Mouse (Mus musculus) intestine, embryonic 16.5 days (tissue): ENCODE measurements at regions not wholly inside any gene's neighbourhood (a gene's known extent, or its start where the extent isn't known, plus 50 kb on each side); places are given as distances from the start of the nearest gene placed in this dataset.
"Not testable (repeated sequence)": the region's sequence is repeated elsewhere in the genome, so short reads cannot be mapped to it uniquely, and the experiment has no call there.

Source experiments
- ATAC-seq: fragments of 200-750 bp; cut with Nextera tagmentation; 2 replicates; pipeline ENCODE4 v1.8.0; 2017; ENCODE audit warnings: moderate TSS enrichment, moderate library complexity
- H3K27ac ChIP-seq: fragments of 300-500 bp; sonication (generic); 2 replicates; pipeline ENCODE4 v1.5.1; 2014; ENCODE audit warnings: mild to moderate bottlenecking, low read length
- H3K27me3 ChIP-seq: fragments of 300-500 bp; sonication (generic); replicated peaks from 2 replicates; pipeline ENCODE4 v1.6.1; 2014; ENCODE audit warnings: low read length, control low read depth, mixed read lengths; ENCODE audit not compliant: control insufficient read depth, insufficient read depth
- H3K36me3 ChIP-seq: fragments of 300-500 bp; sonication (generic); 2 replicates; pipeline ENCODE4 v1.6.1; 2014; ENCODE audit warnings: low read length, control low read depth; ENCODE audit not compliant: control insufficient read depth, insufficient read depth
- H3K4me1 ChIP-seq: fragments of 300-500 bp; sonication (generic); 2 replicates; pipeline ENCODE4 v1.6.1; 2014; ENCODE audit warnings: low read length, control low read depth, mixed read lengths; ENCODE audit not compliant: control insufficient read depth, insufficient read depth
- H3K4me2 ChIP-seq: fragments of 300-500 bp; sonication (generic); 2 replicates; pipeline ENCODE4 v1.6.1; 2014; ENCODE audit warnings: low read depth, low read length, control low read depth
- H3K4me3 ChIP-seq: fragments of 300-500 bp; sonication (generic); 2 replicates; pipeline ENCODE4 v1.5.1; 2014; ENCODE audit warnings: mild to moderate bottlenecking, low read length
- H3K9ac ChIP-seq: fragments of 300-500 bp; sonication (generic); 2 replicates; pipeline ENCODE4 v1.6.1; 2014; ENCODE audit warnings: low read depth, low read length
- H3K9me3 ChIP-seq: fragments of 300-500 bp; sonication (generic); 2 replicates; pipeline ENCODE4 v1.6.1; 2016; ENCODE audit warnings: low read length, control low read depth; ENCODE audit not compliant: control insufficient read depth
- WGBS: fragments of 180-500 bp; shearing (Covaris S2); extraction: QIAGEN DNeasy Blood & Tissue Kit; methylation state at CpG from one replicate; pipeline ENCODE4 v1.1.7; 2014; 5-methylcytosine and 5-hydroxymethylcytosine counted together

DNA sequence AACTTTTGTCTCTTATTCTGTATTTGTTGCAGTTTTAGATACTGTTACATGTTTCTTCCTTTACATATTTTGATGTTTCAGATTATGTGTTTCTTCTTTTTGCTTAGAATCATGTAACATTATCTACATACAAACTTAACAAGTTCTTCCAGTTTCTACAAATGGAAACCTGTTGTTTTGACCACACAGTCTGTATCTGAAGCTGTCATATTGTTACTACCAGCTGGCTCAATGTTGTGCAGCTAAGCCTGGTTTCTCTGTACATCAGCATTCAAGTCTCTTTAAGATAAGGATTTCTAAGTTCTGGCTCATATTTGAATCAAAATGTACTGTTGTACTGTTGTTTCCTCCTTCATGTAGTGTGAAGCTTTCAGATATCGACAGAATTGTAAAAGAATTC lies 65.4 kb upstream of the Vps41 start:
- Histone ChIP-seq H3K27ac (no peak overlapping the region), H3K36me3 (no peaks in the 10 kb centered on the region), H3K27me3 (no peaks in the 10 kb centered on the region), H3K4me3 (no peak overlapping the region), H3K9ac (no peak overlapping the region), H3K4me2 (no peak overlapping the region), H3K4me1 (no peaks in the 10 kb centered on the region), H3K9me3 (no peaks in the 10 kb centered on the region)
- 79% methylated on average over 1 of the region's 1 CpGs for WGBS
- ATAC-seq: no peak

GRCm38 (mm10) chr13:18614763-18615616 lies 102.1 kb upstream of the Vps41 start:
- H3K4me2 ChIP-seq: 0 out of 2 replicates have a peak overlapping the region, but pooled peaks have one; percentile 6
- no peak overlapping the region for H3K9ac ChIP-seq
- no peaks in the 10 kb centered on the region for H3K36me3 ChIP-seq
- no peak overlapping the region for H3K27ac ChIP-seq
- ATAC-seq: peak; percentile 40
- WGBS: 19% methylated on average over 18 of the region's 18 CpGs
- no peaks in the 10 kb centered on the region for H3K4me1 ChIP-seq
- H3K4me3 ChIP-seq: no peak overlapping the region
- H3K9me3 ChIP-seq: no peaks in the 10 kb centered on the region
- H3K27me3 ChIP-seq: no peaks in the 10 kb centered on the region

GRCm38 (mm10) chr13:18580718-18581550 lies 136.2 kb upstream of the Vps41 start:
- Histone ChIP-seq H3K4me1 (no peaks in the 10 kb centered on the region), H3K27ac (no peak overlapping the region), H3K4me2 (no peak overlapping the region), H3K9ac (no peak overlapping the region), H3K4me3 (no peak overlapping the region), H3K27me3 (no peaks in the 10 kb centered on the region), H3K36me3 (no peaks in the 10 kb centered on the region), H3K9me3 (no peaks in the 10 kb centered on the region)
- 45% methylated on average over 19 of the region's 19 CpGs for WGBS
- ATAC-seq: no peak

DNA sequence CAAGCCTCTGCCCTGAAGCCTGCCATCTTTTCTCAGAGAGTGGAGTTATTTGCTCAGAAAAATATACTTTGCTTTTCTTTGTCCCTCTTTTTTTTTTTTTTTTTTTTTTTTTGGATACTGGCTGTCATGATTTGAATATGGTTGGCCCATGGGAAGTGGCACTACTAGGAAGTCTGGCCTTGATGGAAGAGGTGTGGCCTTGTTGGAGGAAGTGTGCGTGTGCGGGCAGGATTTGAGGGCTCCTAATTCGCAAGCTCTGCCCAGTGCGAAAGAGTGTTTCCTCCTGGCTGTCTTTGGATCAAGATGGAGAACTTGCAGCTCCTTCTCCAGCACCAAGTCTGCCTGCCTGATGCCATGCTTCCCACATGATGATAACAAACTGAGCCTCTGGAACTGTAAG lies 141.1 kb upstream of the Vps41 start:
- Histone ChIP-seq H3K27me3 (no peaks in the 10 kb centered on the region), H3K4me3 (no peak overlapping the region), H3K4me1 (no peaks in the 10 kb centered on the region), H3K9me3 (no peaks in the 10 kb centered on the region), H3K4me2 (no peak overlapping the region), H3K36me3 (no peaks in the 10 kb centered on the region), H3K27ac (no peak overlapping the region), H3K9ac (no peak overlapping the region)
- 77% methylated on average over 4 of the region's 4 CpGs for WGBS
- ATAC-seq: no peak

DNA sequence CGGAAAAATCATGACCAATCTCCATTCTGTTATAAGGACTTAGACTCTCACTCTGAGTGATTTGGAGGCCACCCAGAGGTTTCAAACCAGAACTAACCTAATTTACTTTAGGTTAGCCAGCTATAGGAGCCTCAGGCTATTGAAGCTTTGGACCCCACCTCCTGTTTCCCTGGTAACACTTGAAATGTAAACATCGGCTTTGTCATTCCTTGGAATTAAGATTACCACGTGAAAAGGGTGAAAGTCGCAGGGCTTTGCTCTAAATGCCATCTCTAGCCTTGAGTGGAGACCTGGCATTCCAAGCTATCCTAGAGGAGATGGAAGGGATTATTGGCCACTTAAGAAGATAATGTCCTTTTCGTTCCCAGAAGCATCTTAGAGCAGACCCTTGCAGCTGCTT lies 141.5 kb upstream of the Vps41 start:
- ATAC-seq: no peak
- H3K4me1 ChIP-seq: no peaks in the 10 kb centered on the region
- H3K9me3 ChIP-seq: no peaks in the 10 kb centered on the region
- H3K36me3 ChIP-seq: no peaks in the 10 kb centered on the region
- H3K4me3 ChIP-seq: no peak overlapping the region
- WGBS: 15% methylated on average over 5 of the region's 5 CpGs
- no peaks in the 10 kb centered on the region for H3K27me3 ChIP-seq
- no peak overlapping the region for H3K27ac ChIP-seq
- no peak overlapping the region for H3K9ac ChIP-seq
- no peak overlapping the region for H3K4me2 ChIP-seq

DNA sequence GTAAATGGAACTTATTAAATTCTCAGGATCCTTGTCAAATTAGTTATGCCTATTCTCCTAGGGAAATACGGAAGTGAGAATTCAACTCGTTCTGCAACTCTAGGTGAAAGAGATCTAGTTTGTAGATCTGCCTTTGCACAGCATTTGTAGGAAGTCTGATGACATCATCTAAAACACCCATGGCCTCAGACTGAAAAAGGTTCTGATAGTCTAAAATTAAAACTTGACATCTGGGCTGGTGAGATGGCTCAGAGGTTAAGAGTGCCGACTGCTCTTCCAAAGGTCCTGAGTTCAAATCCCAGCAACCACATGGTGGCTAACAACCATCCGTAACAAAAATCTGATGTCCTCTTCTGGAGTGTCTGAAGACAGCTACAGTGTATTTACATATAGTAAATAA lies 144.5 kb upstream of the Pou6f2 start:
- not testable (repeated sequence) for H3K4me1 ChIP-seq, H3K27me3 ChIP-seq, H3K36me3 ChIP-seq, H3K27ac ChIP-seq, H3K9me3 ChIP-seq, H3K4me2 ChIP-seq, H3K4me3 ChIP-seq, H3K9ac ChIP-seq, ATAC-seq
- 83% methylated on average over 4 of the region's 4 CpGs for WGBS

DNA sequence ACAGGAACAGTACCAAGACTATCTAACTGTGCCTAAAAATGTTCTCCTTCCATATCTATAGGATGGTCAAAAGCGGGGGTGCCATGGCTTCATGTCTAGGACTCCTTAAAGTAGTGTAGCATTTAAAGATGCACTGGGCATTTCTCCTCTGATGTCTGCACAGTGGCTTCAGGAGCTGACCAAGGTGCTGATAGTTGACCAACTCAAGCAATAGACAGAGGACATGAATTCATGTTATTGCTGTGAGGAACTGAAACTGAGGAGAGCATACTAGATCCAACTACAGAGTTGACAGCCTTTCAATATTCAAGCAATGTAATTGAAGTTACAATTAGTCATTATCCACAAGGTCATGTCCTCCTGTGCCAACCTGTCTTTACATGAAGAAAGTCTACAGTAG lies 133.0 kb upstream of the Pou6f2 start:
- no peak overlapping the region for H3K4me2 ChIP-seq
- H3K4me3 ChIP-seq: no peak overlapping the region
- 44% methylated on average over 1 of the region's 1 CpGs for WGBS
- no peaks in the 10 kb centered on the region for H3K36me3 ChIP-seq
- no peaks in the 10 kb centered on the region for H3K27me3 ChIP-seq
- no peak overlapping the region for H3K9ac ChIP-seq
- no peaks in the 10 kb centered on the region for H3K9me3 ChIP-seq
- no peaks in the 10 kb centered on the region for H3K4me1 ChIP-seq
- no peak for ATAC-seq
- H3K27ac ChIP-seq: no peak overlapping the region

DNA sequence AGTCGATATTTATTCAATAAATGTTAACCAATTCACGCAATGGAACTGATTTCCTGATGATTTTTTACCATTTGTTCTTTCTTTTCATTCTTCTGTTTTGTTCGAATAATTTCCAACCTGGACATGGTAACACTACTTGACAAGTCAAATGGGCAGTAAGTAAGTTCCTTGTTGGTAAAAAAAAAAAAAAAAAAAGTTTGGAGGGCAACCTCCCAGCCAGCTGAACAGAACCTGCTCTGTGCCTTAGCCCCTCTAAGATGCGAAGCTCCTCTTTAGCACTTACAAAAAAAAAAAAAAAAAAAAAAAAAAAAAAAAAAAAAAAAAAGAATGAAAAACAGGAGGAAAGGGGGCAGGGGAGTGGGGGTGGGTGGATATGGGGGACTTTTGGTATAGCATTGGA lies 100.7 kb upstream of the Pou6f2 start:
- H3K4me1 ChIP-seq: no peaks in the 10 kb centered on the region
- H3K27ac ChIP-seq: no peak overlapping the region
- H3K36me3 ChIP-seq: no peaks in the 10 kb centered on the region
- H3K4me3 ChIP-seq: no peak overlapping the region
- 21% methylated on average over 4 of the region's 4 CpGs for WGBS
- ATAC-seq: no peak
- H3K9ac ChIP-seq: no peak overlapping the region
- H3K9me3 ChIP-seq: no peaks in the 10 kb centered on the region
- no peaks in the 10 kb centered on the region for H3K27me3 ChIP-seq
- H3K4me2 ChIP-seq: no peak overlapping the region

- no peaks in the 10 kb centered on the region for H3K27me3 ChIP-seq
- no peak for ATAC-seq
- H3K9me3 ChIP-seq: no peaks in the 10 kb centered on the region
- H3K27ac ChIP-seq: no peak overlapping the region
- H3K4me1 ChIP-seq: no peaks in the 10 kb centered on the region
- no peak overlapping the region for H3K4me3 ChIP-seq
- H3K4me2 ChIP-seq: no peak overlapping the region
- no peaks in the 10 kb centered on the region for H3K36me3 ChIP-seq
- no peak overlapping the region for H3K9ac ChIP-seq
- WGBS: 19% methylated on average over 5 of the region's 5 CpGs
These were observed 100.2 kb upstream of the Pou6f2 start for GRCm38 (mm10) chr13:18497582-18498157.
